Mouse (Mus musculus): ENCODE measurements around the gene B3galt6. TPM values are rescaled to one million over a fixed set of nuclear protein-coding genes. Genes with fewer than 3 reads are reported as not detected.

The B3galt6 gene
- total and polyA plus RNA-seq, 2 experiments, result 2.6 to 2.8 TPM

- H3K27ac ChIP-seq (replicated peaks; ENCODE audit: insufficient read depth, low read depth, low read length), result no peak overlapping the region
- peaks cover 60% of the 10 kb centered on the region for H3K36me3 ChIP-seq (ENCODE audit: control insufficient read depth, insufficient read depth, low read length)
- H3K9ac ChIP-seq (ENCODE audit: low read depth, low read length), result no peak overlapping the region
- H3K27me3 ChIP-seq (ENCODE audit: control insufficient read depth, insufficient read depth, low read length), result no peaks in the 10 kb centered on the region
- TF ChIP-seq CTCF (IDR thresholded peaks at IDR 0.05; ENCODE audit: low read depth, low read length), result no peak
- TF ChIP-seq POLR2A (IDR thresholded peaks at IDR 0.05; ENCODE audit: extremely low read depth, insufficient read depth, low read length), result no peak
- 93% methylated on average over 6 of the region's 6 CpGs for WGBS
- no peak for DNase-seq (ENCODE audit: extremely low read depth, low read depth, low spot score)
- H3K4me1 ChIP-seq (ENCODE audit: control insufficient read depth, insufficient read depth, low read length), result no peaks in the 10 kb centered on the region
- H3K79me2 ChIP-seq (ENCODE audit: control insufficient read depth, insufficient read depth, low read length), result peaks cover 8% of the 10 kb centered on the region; the same call in 1 of the 2 replicates
- H3K4me3 ChIP-seq (ENCODE audit: insufficient read depth, low read depth, low read length), result no peak overlapping the region
Observed at GRCm38 (mm10) chr4:155955491-155955890, 37.0 kb downstream of the B3galt6 start.

DNA sequence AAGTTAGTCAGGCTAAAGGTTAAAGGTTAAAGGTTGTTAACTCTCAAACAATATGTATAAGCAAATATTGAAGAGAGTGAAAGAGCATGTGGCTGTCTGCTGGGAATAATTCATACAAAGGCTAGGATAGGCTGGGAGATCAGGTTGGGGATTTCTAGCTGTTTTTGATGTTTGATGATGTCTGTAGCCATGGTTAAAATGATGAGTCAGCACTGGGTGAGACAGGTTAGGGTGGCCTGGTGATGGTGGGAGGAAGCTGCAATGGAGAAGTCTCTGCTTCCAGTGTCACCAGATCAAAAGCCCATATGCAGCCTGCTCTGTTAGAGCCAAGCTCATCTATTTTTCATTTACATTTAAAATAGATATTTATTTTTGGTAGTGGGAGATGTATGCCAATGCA is 45.4 kb downstream of the B3galt6 start:
- H3K4me1 ChIP-seq (ENCODE audit: control insufficient read depth, insufficient read depth, low read length), result peaks cover 15% of the 10 kb centered on the region
- no peak overlapping the region for H3K4me3 ChIP-seq (ENCODE audit: insufficient read depth, low read depth, low read length)
- H3K36me3 ChIP-seq (ENCODE audit: control insufficient read depth, insufficient read depth, low read length), result peaks cover 37% of the 10 kb centered on the region
- H3K27ac ChIP-seq (replicated peaks; ENCODE audit: insufficient read depth, low read depth, low read length), result no peak overlapping the region
- no peak for DNase-seq (ENCODE audit: extremely low read depth, low read depth, low spot score)
- TF ChIP-seq POLR2A (IDR thresholded peaks at IDR 0.05; ENCODE audit: extremely low read depth, insufficient read depth, low read length) (no peak), CTCF (IDR thresholded peaks at IDR 0.05; ENCODE audit: low read depth, low read length) (no peak)
- H3K27me3 ChIP-seq (ENCODE audit: control insufficient read depth, insufficient read depth, low read length), result no peaks in the 10 kb centered on the region
- no peak overlapping the region for H3K9ac ChIP-seq (ENCODE audit: low read depth, low read length)
- peaks cover 49% of the 10 kb centered on the region; the same call in 1 of the 2 replicates for H3K79me2 ChIP-seq (ENCODE audit: control insufficient read depth, insufficient read depth, low read length)

DNA sequence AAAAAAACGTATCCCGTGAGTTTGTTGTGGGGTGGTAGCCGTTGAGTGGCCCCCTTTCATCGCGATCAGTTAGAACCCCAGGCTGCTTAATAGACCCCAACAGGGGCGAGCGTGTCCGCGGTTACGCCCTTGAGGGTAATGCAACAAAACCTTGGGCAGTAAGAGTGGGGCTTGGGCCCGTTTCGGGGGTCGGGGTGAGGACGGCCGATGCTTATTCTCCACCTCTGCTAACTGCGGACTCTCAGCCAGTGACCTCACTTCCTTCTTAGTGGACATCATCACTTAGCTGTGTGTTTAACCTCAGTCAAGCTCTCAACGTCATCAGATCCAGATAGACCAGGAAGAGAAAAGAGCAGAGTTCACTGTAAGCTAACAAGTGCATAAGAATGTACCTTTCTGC is 48.2 kb downstream of the B3galt6 start:
- TF ChIP-seq POLR2A (IDR thresholded peaks at IDR 0.05; ENCODE audit: extremely low read depth, insufficient read depth, low read length) (no peak), CTCF (IDR thresholded peaks at IDR 0.05; ENCODE audit: low read depth, low read length) (no peak)
- Histone ChIP-seq H3K27ac (replicated peaks; ENCODE audit: insufficient read depth, low read depth, low read length) (peak overlapping the region; percentile 59), H3K4me1 (ENCODE audit: control insufficient read depth, insufficient read depth, low read length) (peaks cover 15% of the 10 kb centered on the region), H3K4me3 (ENCODE audit: insufficient read depth, low read depth, low read length) (peak overlapping the region; percentile 75), H3K79me2 (ENCODE audit: control insufficient read depth, insufficient read depth, low read length) (peaks cover 37% of the 10 kb centered on the region; the same call in 1 of the 2 replicates), H3K9ac (ENCODE audit: low read depth, low read length) (peak overlapping the region; percentile 89), H3K36me3 (ENCODE audit: control insufficient read depth, insufficient read depth, low read length) (peaks cover 11% of the 10 kb centered on the region), H3K27me3 (ENCODE audit: control insufficient read depth, insufficient read depth, low read length) (no peaks in the 10 kb centered on the region)
- under 1% methylated on average over 17 of the region's 17 CpGs for WGBS
- peak; percentile 83 for DNase-seq (ENCODE audit: extremely low read depth, low read depth, low spot score)

- under 1% methylated on average over 85 of the region's 85 CpGs for WGBS
- H3K36me3 ChIP-seq (ENCODE audit: control insufficient read depth, insufficient read depth, low read length), result peaks cover 5% of the 10 kb centered on the region
- TF ChIP-seq POLR2A (IDR thresholded peaks at IDR 0.05; ENCODE audit: extremely low read depth, insufficient read depth, low read length), result peak; percentile 30
- TF ChIP-seq CTCF (IDR thresholded peaks at IDR 0.05; ENCODE audit: low read depth, low read length), result no peak
- peak; percentile 91 for DNase-seq (ENCODE audit: extremely low read depth, low read depth, low spot score)
- H3K4me3 ChIP-seq (ENCODE audit: insufficient read depth, low read depth, low read length), result peak within 1 kb of the TSS; percentile 75
- H3K79me2 ChIP-seq (ENCODE audit: control insufficient read depth, insufficient read depth, low read length), result peaks cover 34% of the 10 kb centered on the region; the same call in 1 of the 2 replicates
- H3K4me1 ChIP-seq (ENCODE audit: control insufficient read depth, insufficient read depth, low read length), result peaks cover 15% of the 10 kb centered on the region
- no peaks in the 10 kb centered on the region for H3K27me3 ChIP-seq (ENCODE audit: control insufficient read depth, insufficient read depth, low read length)
- H3K27ac ChIP-seq (replicated peaks; ENCODE audit: insufficient read depth, low read depth, low read length), result peak within 1 kb of the TSS; percentile 75
- H3K9ac ChIP-seq (ENCODE audit: low read depth, low read length), result peak within 1 kb of the TSS; percentile 89
Observed at GRCm38 (mm10) chr4:155943534-155944249, 48.8 kb downstream of the B3galt6 start, which contains the start of gene Ube2j2. Ube2j2 (plus strand) TSS chr4:155943831.

DNA sequence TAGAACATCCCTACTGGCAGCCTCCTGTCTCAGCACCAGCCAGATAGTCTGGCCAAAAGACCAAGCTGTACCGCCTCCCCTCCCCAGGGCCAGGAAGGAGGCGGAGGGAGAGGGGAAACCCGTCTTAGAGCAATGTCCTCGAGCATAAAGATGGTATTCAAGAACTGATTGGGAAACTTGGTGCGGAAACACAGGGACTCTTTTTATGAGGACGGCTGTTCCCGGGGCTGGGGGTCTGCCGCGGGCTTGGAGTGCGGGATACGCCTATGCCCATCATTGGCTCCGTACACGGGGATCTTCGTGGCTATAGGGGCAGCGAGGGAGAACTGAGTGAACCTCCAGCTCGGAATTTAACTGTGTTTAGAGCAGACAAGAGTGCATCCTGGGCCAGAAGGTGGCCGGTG is 49.4 kb downstream of the B3galt6 start:
- TF ChIP-seq CTCF (IDR thresholded peaks at IDR 0.05; ENCODE audit: low read depth, low read length) (no peak), POLR2A (IDR thresholded peaks at IDR 0.05; ENCODE audit: extremely low read depth, insufficient read depth, low read length) (no peak)
- H3K4me1 ChIP-seq (ENCODE audit: control insufficient read depth, insufficient read depth, low read length), result peaks cover 15% of the 10 kb centered on the region

More for the DNA sequence above, 49.4 kb downstream of the B3galt6 start:
- Histone ChIP-seq H3K9ac (ENCODE audit: low read depth, low read length) (peak overlapping the region; percentile 65), H3K27me3 (ENCODE audit: control insufficient read depth, insufficient read depth, low read length) (no peaks in the 10 kb centered on the region), H3K36me3 (ENCODE audit: control insufficient read depth, insufficient read depth, low read length) (no peaks in the 10 kb centered on the region), H3K4me3 (ENCODE audit: insufficient read depth, low read depth, low read length) (peak overlapping the region; percentile 75), H3K79me2 (ENCODE audit: control insufficient read depth, insufficient read depth, low read length) (peaks cover 30% of the 10 kb centered on the region; the same call in 1 of the 2 replicates), H3K27ac (replicated peaks; ENCODE audit: insufficient read depth, low read depth, low read length) (peak overlapping the region; percentile 75)
- WGBS, result 3% methylated on average over 17 of the region's 17 CpGs
- DNase-seq (ENCODE audit: extremely low read depth, low read depth, low spot score), result no peak

Other genes starting within 250 kb of the B3galt6 start
- gene Atad3a, start 231.6 kb downstream of the B3galt6 start, total RNA-seq (2014; rRNA removed), result 54.5 and 71.8 TPM in 2 replicates
- 83.0 and 129 TPM in 2 replicates for gene Atad3a, start 231.6 kb downstream of the B3galt6 start, polyA plus RNA-seq (2012; rRNA removed)
- gene Vwa1, start 218.0 kb downstream of the B3galt6 start, total RNA-seq (2014; rRNA removed), result 0.46 and 0.47 TPM in 2 replicates
- 0.32 and 0.56 TPM in 2 replicates for gene Vwa1, start 218.0 kb downstream of the B3galt6 start, polyA plus RNA-seq (2012; rRNA removed)
- gene Tmem88b, start 206.8 kb downstream of the B3galt6 start, total RNA-seq (2014; rRNA removed), result 0.74 and 0.87 TPM in 2 replicates
- 1.3 and 1.9 TPM in 2 replicates for gene Tmem88b, start 206.8 kb downstream of the B3galt6 start, polyA plus RNA-seq (2012; rRNA removed)
- gene Ankrd65, start 202.2 kb downstream of the B3galt6 start, total RNA-seq (2014; rRNA removed), result not detected in 2 replicates
- gene Ankrd65, start 202.2 kb downstream of the B3galt6 start, polyA plus RNA-seq (2012; rRNA removed), result not detected in 2 replicates
- gene Mrpl20, start 189.8 kb downstream of the B3galt6 start, total RNA-seq (2014; rRNA removed), result 72.4 and 73.0 TPM in 2 replicates
- 29.7 and 37.4 TPM in 2 replicates for gene Mrpl20, start 189.8 kb downstream of the B3galt6 start, polyA plus RNA-seq (2012; rRNA removed)
- 54.9 and 56.1 TPM in 2 replicates for gene Ccnl2, start 180.2 kb downstream of the B3galt6 start, total RNA-seq (2014; rRNA removed)
- 33.9 and 61.8 TPM in 2 replicates for gene Ccnl2, start 180.2 kb downstream of the B3galt6 start, polyA plus RNA-seq (2012; rRNA removed)
- gene Aurkaip1, start 161.4 kb downstream of the B3galt6 start, total RNA-seq (2014; rRNA removed), result 140 and 151 TPM in 2 replicates
- 141 and 154 TPM in 2 replicates for gene Aurkaip1, start 161.4 kb downstream of the B3galt6 start, polyA plus RNA-seq (2012; rRNA removed)
- gene Mxra8, start 153.0 kb downstream of the B3galt6 start, total RNA-seq (2014; rRNA removed), result 7.5 and 8.8 TPM in 2 replicates
- 15.4 and 17.2 TPM in 2 replicates for gene Mxra8, start 153.0 kb downstream of the B3galt6 start, polyA plus RNA-seq (2012; rRNA removed)
- 40.5 and 44.6 TPM in 2 replicates for gene Dvl1, start 145.2 kb downstream of the B3galt6 start, total RNA-seq (2014; rRNA removed)
- gene Dvl1, start 145.2 kb downstream of the B3galt6 start, polyA plus RNA-seq (2012; rRNA removed), result 101 and 162 TPM in 2 replicates
- 0.37 and 0.47 TPM in 2 replicates for gene Tas1r3, start 129.3 kb downstream of the B3galt6 start, total RNA-seq (2014; rRNA removed)
- 0.12 and 0.35 TPM in 2 replicates for gene Tas1r3, start 129.3 kb downstream of the B3galt6 start, polyA plus RNA-seq (2012; rRNA removed)
- 5.7 and 7.5 TPM in 2 replicates for gene Cptp, start 123.2 kb downstream of the B3galt6 start, total RNA-seq (2014; rRNA removed)
- gene Cptp, start 123.2 kb downstream of the B3galt6 start, polyA plus RNA-seq (2012; rRNA removed), result 32.1 and 48.6 TPM in 2 replicates
- gene Ints11, start 123.1 kb downstream of the B3galt6 start, total RNA-seq (2014; rRNA removed), result 13.6 and 18.8 TPM in 2 replicates
- 15.8 and 20.9 TPM in 2 replicates for gene Ints11, start 123.1 kb downstream of the B3galt6 start, polyA plus RNA-seq (2012; rRNA removed)
- 13.6 and 15.5 TPM in 2 replicates for gene Pusl1, start 100.9 kb downstream of the B3galt6 start, total RNA-seq (2014; rRNA removed)
- gene Pusl1, start 100.9 kb downstream of the B3galt6 start, polyA plus RNA-seq (2012; rRNA removed), result 33.5 and 35.0 TPM in 2 replicates
- 2.5 and 3.4 TPM in 2 replicates for gene Acap3, start 100.8 kb downstream of the B3galt6 start, total RNA-seq (2014; rRNA removed)
- gene Acap3, start 100.8 kb downstream of the B3galt6 start, polyA plus RNA-seq (2012; rRNA removed), result 4.9 and 6.9 TPM in 2 replicates
- 21.6 and 27.6 TPM in 2 replicates for gene Ube2j2, start 48.8 kb downstream of the B3galt6 start, total RNA-seq (2014; rRNA removed)
- 43.4 and 46.1 TPM in 2 replicates for gene Ube2j2, start 48.8 kb downstream of the B3galt6 start, polyA plus RNA-seq (2012; rRNA removed)
- gene C1qtnf12, start 30.3 kb downstream of the B3galt6 start, total RNA-seq (2014; rRNA removed), result 1.8 and 2.1 TPM in 2 replicates
- gene C1qtnf12, start 30.3 kb downstream of the B3galt6 start, polyA plus RNA-seq (2012; rRNA removed), result 2.6 and 3.3 TPM in 2 replicates
- gene Sdf4, start 223 bp upstream of the B3galt6 start, total RNA-seq (2014; rRNA removed), result 141 and 156 TPM in 2 replicates
- gene Sdf4, start 223 bp upstream of the B3galt6 start, polyA plus RNA-seq (2012; rRNA removed), result 34.9 and 37.2 TPM in 2 replicates
- gene Tnfrsf4, start 21.2 kb upstream of the B3galt6 start, total RNA-seq (2014; rRNA removed), result 0.65 and 0.67 TPM in 2 replicates
- 0.83 and 2.5 TPM in 2 replicates for gene Tnfrsf4, start 21.2 kb upstream of the B3galt6 start, polyA plus RNA-seq (2012; rRNA removed)
- 0.94 TPM in 1 of 2 replicates, not detected in the other for gene Tnfrsf18, start 33.5 kb upstream of the B3galt6 start, total RNA-seq (2014; rRNA removed)
- gene Tnfrsf18, start 33.5 kb upstream of the B3galt6 start, polyA plus RNA-seq (2012; rRNA removed), result 0.41 and 0.81 TPM in 2 replicates
- 0.37 TPM in 1 of 2 replicates, not detected in the other for gene Ttll10, start 66.8 kb upstream of the B3galt6 start, total RNA-seq (2014; rRNA removed)
- gene Ttll10, start 66.8 kb upstream of the B3galt6 start, polyA plus RNA-seq (2012; rRNA removed), result 0.11 and 0.12 TPM in 2 replicates
- 3.8 and 4.5 TPM in 2 replicates for gene 9430015G10Rik, start 117.3 kb upstream of the B3galt6 start, total RNA-seq (2014; rRNA removed)
- 3.7 and 9.1 TPM in 2 replicates for gene 9430015G10Rik, start 117.3 kb upstream of the B3galt6 start, polyA plus RNA-seq (2012; rRNA removed)
- not detected in 2 replicates for gene Rnf223, start 137.9 kb upstream of the B3galt6 start, total RNA-seq (2014; rRNA removed)
- gene Rnf223, start 137.9 kb upstream of the B3galt6 start, polyA plus RNA-seq (2012; rRNA removed), result 0.17 TPM in 1 of 2 replicates, not detected in the other
- 10.4 and 13.8 TPM in 2 replicates for gene Agrn, start 204.8 kb upstream of the B3galt6 start, total RNA-seq (2014; rRNA removed)
- 20.5 and 33.2 TPM in 2 replicates for gene Agrn, start 204.8 kb upstream of the B3galt6 start, polyA plus RNA-seq (2012; rRNA removed)
- gene Isg15, start 208.2 kb upstream of the B3galt6 start, total RNA-seq (2014; rRNA removed), result 14.2 and 20.7 TPM in 2 replicates
- gene Isg15, start 208.2 kb upstream of the B3galt6 start, polyA plus RNA-seq (2012; rRNA removed), result 26.8 and 44.3 TPM in 2 replicates
- 2.5 and 3.0 TPM in 2 replicates for gene AW011738, start 210.7 kb upstream of the B3galt6 start, total RNA-seq (2014; rRNA removed)
- gene AW011738, start 210.7 kb upstream of the B3galt6 start, polyA plus RNA-seq (2012; rRNA removed), result 1.7 and 3.7 TPM in 2 replicates
- 0.07 and 0.09 TPM in 2 replicates for gene Perm1, start 223.2 kb upstream of the B3galt6 start, total RNA-seq (2014; rRNA removed)
- 0.04 TPM in 1 of 2 replicates, not detected in the other for gene Perm1, start 223.2 kb upstream of the B3galt6 start, polyA plus RNA-seq (2012; rRNA removed)
- gene Plekhn1, start 242.2 kb upstream of the B3galt6 start, total RNA-seq (2014; rRNA removed), result 6.9 TPM in 2 replicates
- gene Plekhn1, start 242.2 kb upstream of the B3galt6 start, polyA plus RNA-seq (2012; rRNA removed), result 12.1 and 18.5 TPM in 2 replicates
- gene Noc2l, start 243.4 kb upstream of the B3galt6 start, total RNA-seq (2014; rRNA removed), result 16.4 and 17.8 TPM in 2 replicates
- gene Noc2l, start 243.4 kb upstream of the B3galt6 start, polyA plus RNA-seq (2012; rRNA removed), result 28.5 and 35.8 TPM in 2 replicates

Measured in liver, adult 2 months (tissue).